Mouse (Mus musculus): Measurements from ENCODE around the gene Ss18l1. TPM values are rescaled to one million over a fixed set of nuclear protein-coding genes. Genes with fewer than 3 reads are reported as not detected.

Ss18l1 gene
- total and polyA plus RNA-seq, 3 experiments = 2.0 to 3.0 (median 2.1) TPM

- H3K4me3 ChIP-seq (replicated peaks in 1 of 3; ENCODE audit: low read depth in 2 of 3, low read length in 2 of 3, poor library complexity in 1 of 3) = no peak overlapping the region
- no peak overlapping the region for H3K27ac ChIP-seq (ENCODE audit: insufficient read depth, low read depth)
- dilution Hi-C loops (cut with MboI; ENCODE audit: extremely low pct_ligation_motif_present, extremely low pct_unique_long_range_greater_than_20kb, low sequenced_read_pairs) (loop anchor here (25.0 kb wide), 1 partner anchor 140 kb away; no protein-coding TSS in a partner anchor), in situ Hi-C loops (cut with MboI; ENCODE audit: low pct_ligation_motif_present, low pct_unique_long_range_greater_than_20kb, low sequenced_read_pairs) (no loop called here)
- no peaks in the 10 kb centered on the region for H3K27me3 ChIP-seq (replicated peaks)
- no peak overlapping the region for H3K4me2 ChIP-seq (ENCODE audit: insufficient read depth, low read depth, poor library complexity, severe bottlenecking)
- H3K9ac ChIP-seq (ENCODE audit: insufficient read depth, low read depth) = no peak overlapping the region
- peaks cover 24 to 53% of the 10 kb centered on the region in 2 experiments for H3K36me3 ChIP-seq (replicated peaks in 1 of 2; ENCODE audit: control insufficient read depth in 1 of 2, insufficient read depth in 1 of 2, low read length in 1 of 2)
- peaks cover 9% of the 10 kb centered on the region for H3K9me3 ChIP-seq (replicated peaks; ENCODE audit: low read length)
- no peak for TF ChIP-seq MAX (IDR thresholded peaks at IDR 0.05; ENCODE audit: low read length)
- peak; percentile 61 for TF ChIP-seq RAD21 (IDR thresholded peaks at IDR 0.05; ENCODE audit: low read depth, low read length)
- 0 out of 2 replicates have a peak, but pooled peaks have one; percentile 14 for TF ChIP-seq ELF1 (IDR thresholded peaks at IDR 0.05; ENCODE audit: low read depth, low read length)
- peak; percentile 58 to 80 for TF ChIP-seq CTCF (conservative IDR thresholded peaks at IDR 0.05 in 1 of 2, IDR thresholded peaks at IDR 0.05 in 1 of 2; ENCODE audit: low read depth in 2 of 2, low read length in 2 of 2)
- TF ChIP-seq E2F4 (IDR thresholded peaks at IDR 0.05; ENCODE audit: insufficient replicate concordance, low read depth, low read length) = no peak
- no peak for TF ChIP-seq ZKSCAN1 (IDR thresholded peaks at IDR 0.05; ENCODE audit: borderline replicate concordance, low read depth, low read length)
- peak; percentile 61 for TF ChIP-seq SMC3 (IDR thresholded peaks at IDR 0.05; ENCODE audit: low read depth, low read length)
- peak; percentile 54 for DNase-seq (ENCODE audit: extremely low read depth)
- H3K79me2 ChIP-seq (replicated peaks; ENCODE audit: control insufficient read depth, extremely low read depth, insufficient read depth, poor library complexity, severe bottlenecking) = no peaks in the 10 kb centered on the region
- H3K4me1 ChIP-seq (ENCODE audit: control insufficient read depth in 1 of 2, insufficient read depth in 2 of 2) = peaks cover 10 to 35% of the 10 kb centered on the region in 2 experiments; a peak in 3 of 4 replicates
Observed at GRCm38 (mm10) chr2:180051986-180052733, 9.9 kb downstream of the Ss18l1 start.

- Histone ChIP-seq H3K9ac (ENCODE audit: insufficient read depth, low read depth) (no peak overlapping the region), H3K9me3 (replicated peaks; ENCODE audit: low read length) (peaks cover 5% of the 10 kb centered on the region), H3K4me3 (replicated peaks in 1 of 3; ENCODE audit: low read depth in 2 of 3, low read length in 2 of 3, poor library complexity in 1 of 3) (no peak overlapping the region), H3K27me3 (replicated peaks) (no peaks in the 10 kb centered on the region), H3K4me1 (ENCODE audit: control insufficient read depth in 1 of 2, insufficient read depth in 2 of 2) (peaks cover 10 to 28% of the 10 kb centered on the region in 2 experiments; a peak in 3 of 4 replicates), H3K36me3 (replicated peaks in 1 of 2; ENCODE audit: control insufficient read depth in 1 of 2, insufficient read depth in 1 of 2, low read length in 1 of 2) (peaks cover 30 to 61% of the 10 kb centered on the region in 2 experiments), H3K79me2 (replicated peaks; ENCODE audit: control insufficient read depth, extremely low read depth, insufficient read depth, poor library complexity, severe bottlenecking) (no peaks in the 10 kb centered on the region), H3K27ac (ENCODE audit: insufficient read depth, low read depth) (no peak overlapping the region), H3K4me2 (ENCODE audit: insufficient read depth, low read depth, poor library complexity, severe bottlenecking) (no peak overlapping the region)
- in situ Hi-C loops (cut with MboI; ENCODE audit: low pct_ligation_motif_present, low pct_unique_long_range_greater_than_20kb, low sequenced_read_pairs) (no loop called here), dilution Hi-C loops (cut with MboI; ENCODE audit: extremely low pct_ligation_motif_present, extremely low pct_unique_long_range_greater_than_20kb, low sequenced_read_pairs) (loop anchor here (25.0 kb wide), 1 partner anchor 141 kb away; no protein-coding TSS in a partner anchor)
- DNase-seq (ENCODE audit: extremely low read depth) = no peak
- no peak for TF ChIP-seq BHLHE40 (IDR thresholded peaks at IDR 0.05; ENCODE audit: low read depth, low read length)
- TF ChIP-seq RCOR1 (conservative IDR thresholded peaks at IDR 0.05; ENCODE audit: low read depth, low read length) = no peak
- TF ChIP-seq MXI1 (IDR thresholded peaks at IDR 0.05; ENCODE audit: low read depth, low read length) = no peak
- no peak for TF ChIP-seq USF1 (IDR thresholded peaks at IDR 0.05; ENCODE audit: low read depth, low read length)
- no peak for TF ChIP-seq ZC3H11A (IDR thresholded peaks at IDR 0.05; ENCODE audit: low read depth, low read length)
- no peak for TF ChIP-seq NELFE (IDR thresholded peaks at IDR 0.05; ENCODE audit: low read depth, low read length)
- no peak for TF ChIP-seq SIN3A (IDR thresholded peaks at IDR 0.05; ENCODE audit: low read length)
- no peak for TF ChIP-seq UBTF (IDR thresholded peaks at IDR 0.05; ENCODE audit: low read depth, low read length)
- TF ChIP-seq MAZ (IDR thresholded peaks at IDR 0.05; ENCODE audit: low read depth, low read length) = no peak
- no peak for TF ChIP-seq E2F4 (IDR thresholded peaks at IDR 0.05; ENCODE audit: insufficient replicate concordance, low read depth, low read length)
- no peak for TF ChIP-seq GABPA (IDR thresholded peaks at IDR 0.05; ENCODE audit: insufficient replicate concordance, low read depth, low read length)
- no peak for TF ChIP-seq TBP (conservative IDR thresholded peaks at IDR 0.05; ENCODE audit: low read depth, low read length)
- TF ChIP-seq MEF2A (IDR thresholded peaks at IDR 0.05; ENCODE audit: borderline replicate concordance, low read depth, low read length) = no peak
- no peak for TF ChIP-seq SMC3 (IDR thresholded peaks at IDR 0.05; ENCODE audit: low read depth, low read length)
Observed at GRCm38 (mm10) chr2:180053001-180053400, 10.7 kb downstream of the Ss18l1 start.
